ENCODE assay signal across 8 mouse cellular contexts in genomic region chrX:52453445-52454182, GRCm38 (mm10).
DNase-seq lines count a peak whose midpoint lies in the region; ATAC-seq and TF ChIP-seq lines count a peak whose summit lies in the region.

No protein-coding gene starts in this region.

- no peaks in the 10 kb centered on the region for H3K36me3 ChIP-seq in E14TG2a.4 (ENCODE audit: insufficient read depth, low read length)
- no peaks in the 10 kb centered on the region for H3K36me3 ChIP-seq in forebrain, embryonic 13.5 days (ENCODE audit: poor library complexity, severe bottlenecking)
- H3K36me3 ChIP-seq in lung, embryonic 14.5 days (ENCODE audit: insufficient read depth): no peaks in the 10 kb centered on the region

- DNase-seq in c-Kit-positive CD71-positive TER-119-negative erythroid progenitor cells, embryonic 14.5 days (ENCODE audit: low read depth): peak; percentile 28
- peak; percentile 58 to 78 for DNase-seq in heart, postnatal 14 days
- peak; percentile 10 for DNase-seq in large intestine, adult 2 months (ENCODE audit: low read depth, low spot score)
- peak; percentile 86 for DNase-seq in lung, embryonic 14.5 days
- DNase-seq in ovary, postnatal 14 days (ENCODE audit: low spot score): peak; percentile 63
- peak; percentile 43 for DNase-seq in thymus, postnatal 14 days

- H3K4me2 ChIP-seq in forebrain, embryonic 13.5 days: no peak overlapping the region
- no peak overlapping the region for H3K4me2 ChIP-seq in lung, embryonic 14.5 days

- H3K9ac ChIP-seq in forebrain, embryonic 13.5 days: no peak overlapping the region
- no peak overlapping the region for H3K9ac ChIP-seq in lung, embryonic 14.5 days

- peak; percentile 86 for TF ChIP-seq CTCF in E14TG2a.4 (conservative IDR thresholded peaks at IDR 0.05; ENCODE audit: low read length)
- TF ChIP-seq CTCF in lung, embryonic 14.5 days (IDR thresholded peaks at IDR 0.05; ENCODE audit: low read depth): peak; percentile 95

- ATAC-seq in forebrain, embryonic 13.5 days: peak; percentile 95
- ATAC-seq in lung, embryonic 14.5 days (ENCODE audit: insufficient read depth): peak; percentile 75; the same call in 1 of the 2 replicates

- no peak overlapping the region for H3K4me3 ChIP-seq in E14TG2a.4 (replicated peaks; ENCODE audit: low read length)
- no peak overlapping the region for H3K4me3 ChIP-seq in forebrain, embryonic 13.5 days
- no peak overlapping the region for H3K4me3 ChIP-seq in lung, embryonic 14.5 days (ENCODE audit: low read depth, low read length)

- 14% methylated on average over 6 of the region's 6 CpGs for whole genome bisulfite sequencing in forebrain, embryonic 13.5 days
- 22% methylated on average over 6 of the region's 6 CpGs for WGBS in large intestine, adult 2 months
- 20% methylated on average over 6 of the region's 6 CpGs for WGBS in lung, embryonic 14.5 days

- H3K9me3 ChIP-seq in E14TG2a.4 (ENCODE audit: low read length): no peaks in the 10 kb centered on the region
- H3K9me3 ChIP-seq in forebrain, embryonic 13.5 days (replicated peaks): no peaks in the 10 kb centered on the region
- no peaks in the 10 kb centered on the region for H3K9me3 ChIP-seq in lung, embryonic 14.5 days (ENCODE audit: low read depth, low read length)

- H3K27ac ChIP-seq in forebrain, embryonic 13.5 days: no peak overlapping the region
- no peak overlapping the region for H3K27ac ChIP-seq in lung, embryonic 14.5 days (ENCODE audit: low read depth)

- no peaks in the 10 kb centered on the region for H3K4me1 ChIP-seq in E14TG2a.4 (replicated peaks; ENCODE audit: low read depth, low read length)
- no peaks in the 10 kb centered on the region for H3K4me1 ChIP-seq in forebrain, embryonic 13.5 days
- no peaks in the 10 kb centered on the region for H3K4me1 ChIP-seq in lung, embryonic 14.5 days (ENCODE audit: insufficient read depth)

- H3K27me3 ChIP-seq in E14TG2a.4 (ENCODE audit: insufficient read depth, low read length): no peaks in the 10 kb centered on the region
- H3K27me3 ChIP-seq in forebrain, embryonic 13.5 days: no peaks in the 10 kb centered on the region
- no peaks in the 10 kb centered on the region for H3K27me3 ChIP-seq in lung, embryonic 14.5 days (ENCODE audit: insufficient read depth, low read length)

- intact Hi-C loops in heart, postnatal 14 days (cut with DNase I): loop anchor here (1.0 to 10.0 kb wide), 4 partner anchors 199 to 481 kb away; no protein-coding TSS in a partner anchor

Comparison
In these comparisons a context has a peak if more than half of its experiments do, and no peak if none do; other contexts are left out.
1. DNase-seq: peak in every context shown above with its lines; median percentile 86 in lung, embryonic 14.5 days; 68 in heart, postnatal 14 days; 63 in ovary, postnatal 14 days; 43 in thymus, postnatal 14 days; 28 in c-Kit-positive CD71-positive TER-119-negative erythroid progenitor cells, embryonic 14.5 days; 10 in large intestine, adult 2 months.